Mouse (Mus musculus) kidney, postnatal 0 days (tissue): Measurements from ENCODE around the gene Dhx37. TPM values are rescaled to one million over a fixed set of nuclear protein-coding genes. Genes with fewer than 3 reads are reported as not detected.

Experiments used
- ATAC-seq: fragments of 200-750 bp; cut with Nextera tagmentation; replicated peaks from 2 replicates; pipeline ENCODE4 v1.8.0; 2017; ENCODE audit warnings: low read depth, moderate number of reproducible peaks, moderate TSS enrichment, moderate library complexity; ENCODE audit not compliant: low FRiP score
- DNase-seq: peaks from one replicate; pipeline ENCODE4 v3.0.0-alpha.2; 2016; ENCODE audit warnings: low spot score
- H3K27ac ChIP-seq: fragments of 300-500 bp; sonication (generic); 2 replicates; pipeline ENCODE4 v1.5.1; 2014; ENCODE audit warnings: mild to moderate bottlenecking
- H3K27me3 ChIP-seq: fragments of 300-500 bp; sonication (generic); 2 replicates; pipeline ENCODE4 v1.6.1; 2014; ENCODE audit warnings: low read length, mixed read lengths; ENCODE audit not compliant: insufficient read depth
- H3K36me3 ChIP-seq: fragments of 300-500 bp; sonication (generic); 2 replicates; pipeline ENCODE4 v1.6.1; 2014; ENCODE audit warnings: low read length, mixed read lengths; ENCODE audit not compliant: insufficient read depth
- H3K4me1 ChIP-seq: fragments of 300-500 bp; sonication (generic); replicated peaks from 2 replicates; pipeline ENCODE4 v1.6.1; 2014; ENCODE audit warnings: antibody characterized with exemption, low read length, mixed read lengths; ENCODE audit not compliant: insufficient read depth
- H3K4me2 ChIP-seq: fragments of 300-500 bp; sonication (generic); 2 replicates; pipeline ENCODE4 v1.6.1; 2014; ENCODE audit warnings: mild to moderate bottlenecking, low read length, moderate library complexity, mixed read lengths
- H3K4me3 ChIP-seq: fragments of 300-500 bp; sonication (generic); replicated peaks from 2 replicates; pipeline ENCODE4 v1.5.1; 2014; ENCODE audit warnings: low read depth, low read length
- H3K9ac ChIP-seq: fragments of 300-500 bp; sonication (generic); 2 replicates; pipeline ENCODE4 v1.6.1; 2014; ENCODE audit warnings: low read depth, low read length
- H3K9me3 ChIP-seq: fragments of 300-500 bp; sonication (generic); replicated peaks from 2 replicates; pipeline ENCODE4 v1.6.1; 2016; ENCODE audit warnings: low read length, inconsistent platforms, mixed read lengths
- CTCF ChIP-seq: IDR thresholded peaks from 2 replicates; pipeline ENCODE4 v1.5.1; 2016; ENCODE audit warnings: antibody characterized with exemption, low read depth, mild to moderate bottlenecking, moderate library complexity
- WGBS: fragments of 180-500 bp; shearing (Covaris S2); extraction: QIAGEN DNeasy Blood & Tissue Kit; methylation state at CpG from one replicate; pipeline ENCODE4 v1.1.7; 2014; 5-methylcytosine and 5-hydroxymethylcytosine counted together
- polyA plus RNA-seq: library from polyadenylated mRNA; unstranded; fragments of >200 nt; fragmentation: Nextera tagmentation; extraction: Ambion mirVana; gene quantifications from 2 replicates; pipeline ENCODE4 v1.2.1, GENCODE M21; 2015

The Dhx37 gene
- polyA plus RNA-seq, 1 experiment from 2014 or later, result 7.2 TPM

GRCm38 (mm10) chr5:125383637-125384420, 50.1 kb downstream of the Dhx37 start:
- Histone ChIP-seq H3K4me3 (no peak overlapping the region), H3K27me3 (no peaks in the 10 kb centered on the region), H3K36me3 (peaks cover 7% of the 10 kb centered on the region), H3K4me1 (no peaks in the 10 kb centered on the region; the same call in 1 of the 2 replicates), H3K9me3 (no peaks in the 10 kb centered on the region), H3K27ac (no peak overlapping the region), H3K9ac (no peak overlapping the region), H3K4me2 (no peak overlapping the region)
- DNase-seq, result no peak
- TF ChIP-seq CTCF, result no peak
- no peak for ATAC-seq
- 72% methylated on average over 3 of the region's 3 CpGs for WGBS

- H3K36me3 ChIP-seq, result peaks cover 7% of the 10 kb centered on the region
- ATAC-seq, result peak; percentile 57
- H3K9me3 ChIP-seq, result no peaks in the 10 kb centered on the region
- 50% methylated on average over 6 of the region's 6 CpGs for WGBS
- no peaks in the 10 kb centered on the region; the same call in 1 of the 2 replicates for H3K4me1 ChIP-seq
- no peak overlapping the region for H3K27ac ChIP-seq
- H3K9ac ChIP-seq, result no peak overlapping the region
- no peaks in the 10 kb centered on the region for H3K27me3 ChIP-seq
- peak; percentile 86 for DNase-seq
- TF ChIP-seq CTCF, result peak; percentile 79
- no peak overlapping the region for H3K4me3 ChIP-seq
- H3K4me2 ChIP-seq, result no peak overlapping the region
Observed at GRCm38 (mm10) chr5:125382673-125383558, 51.0 kb downstream of the Dhx37 start.

- H3K36me3 ChIP-seq, result peaks cover 7% of the 10 kb centered on the region
- WGBS, result 65% methylated on average over 5 of the region's 5 CpGs
- no peaks in the 10 kb centered on the region; the same call in 1 of the 2 replicates for H3K4me1 ChIP-seq
- no peaks in the 10 kb centered on the region for H3K27me3 ChIP-seq
- H3K4me2 ChIP-seq, result no peak overlapping the region
- H3K9me3 ChIP-seq, result no peaks in the 10 kb centered on the region
- no peak overlapping the region for H3K4me3 ChIP-seq
- H3K9ac ChIP-seq, result no peak overlapping the region
- no peak for TF ChIP-seq CTCF
- no peak overlapping the region for H3K27ac ChIP-seq
- DNase-seq (no peak), ATAC-seq (no peak)
Observed at GRCm38 (mm10) chr5:125381954-125382672, 51.8 kb downstream of the Dhx37 start.

- peak; percentile 48; the same call in 1 of the 2 replicates for TF ChIP-seq CTCF
- Histone ChIP-seq H3K4me2 (no peak overlapping the region), H3K4me1 (no peaks in the 10 kb centered on the region), H3K9ac (no peak overlapping the region), H3K36me3 (no peaks in the 10 kb centered on the region), H3K4me3 (no peak overlapping the region), H3K27me3 (no peaks in the 10 kb centered on the region), H3K27ac (no peak overlapping the region), H3K9me3 (no peaks in the 10 kb centered on the region)
- no peak for ATAC-seq
- 66% methylated on average over 5 of the region's 5 CpGs for WGBS
- no peak for DNase-seq
Observed at GRCm38 (mm10) chr5:125378919-125379318, 55.0 kb downstream of the Dhx37 start.

- DNase-seq (no peak), ATAC-seq (no peak)
- Histone ChIP-seq H3K4me3 (no peak overlapping the region), H3K9ac (no peak overlapping the region), H3K9me3 (no peaks in the 10 kb centered on the region), H3K4me1 (no peaks in the 10 kb centered on the region), H3K36me3 (no peaks in the 10 kb centered on the region), H3K4me2 (no peak overlapping the region), H3K27ac (no peak overlapping the region), H3K27me3 (no peaks in the 10 kb centered on the region)
- WGBS, result 75% methylated on average over 7 of the region's 7 CpGs
- no peak for TF ChIP-seq CTCF
Observed at GRCm38 (mm10) chr5:125377214-125377613, 56.7 kb downstream of the Dhx37 start.

GRCm38 (mm10) chr5:125375871-125376270, 58.0 kb downstream of the Dhx37 start:
- 90% methylated on average over 2 of the region's 2 CpGs for WGBS
- Histone ChIP-seq H3K27me3 (no peaks in the 10 kb centered on the region), H3K9me3 (no peaks in the 10 kb centered on the region), H3K4me3 (no peak overlapping the region), H3K4me2 (no peak overlapping the region), H3K4me1 (no peaks in the 10 kb centered on the region), H3K9ac (no peak overlapping the region), H3K27ac (no peak overlapping the region), H3K36me3 (no peaks in the 10 kb centered on the region)
- no peak for TF ChIP-seq CTCF
- ATAC-seq (no peak), DNase-seq (no peak)
